Mouse (Mus musculus) ES-E14 (cell line): Measurements from ENCODE around the gene Gpr101. TPM values are rescaled to one million over a fixed set of nuclear protein-coding genes. Genes with fewer than 3 reads are reported as not detected.
A peak's percentile ranks its signal among the peaks of the same experiment; 100 is the strongest.

Source experiments
- DNase-seq: peaks from one replicate; pipeline ENCODE4 v3.0.0-alpha.2; 2013; ENCODE audit warnings: low read depth, low spot score
- H3K27ac ChIP-seq: 2 replicates; pipeline ENCODE4 v1.5.1; 2012; ENCODE audit warnings: low read depth, mild to moderate bottlenecking, low read length, moderate library complexity, mixed read lengths; ENCODE audit not compliant: poor library complexity, insufficient read depth, severe bottlenecking
- H3K36me3 ChIP-seq: 2 replicates; pipeline ENCODE4 v1.6.1; 2012; ENCODE audit warnings: mild to moderate bottlenecking, low read length, moderate library complexity, mixed read lengths; ENCODE audit not compliant: control insufficient read depth, poor library complexity, insufficient read depth, severe bottlenecking
- H3K4me1 ChIP-seq, 2 experiments: fragments of 150-350 bp in 1 of 2; sonication (generic) in 1 of 2; 2 replicates each; pipeline ENCODE4 v1.6.1; 2012; ENCODE audit warnings: low read length in 2 of 2, mild to moderate bottlenecking in 1 of 2, mixed read lengths in 1 of 2; ENCODE audit not compliant: control insufficient read depth in 2 of 2, insufficient read depth in 2 of 2, poor library complexity in 1 of 2
- H3K4me3 ChIP-seq, 2 experiments: fragments of 150-350 bp in 1 of 2; sonication (generic) in 1 of 2; 2 replicates each; pipeline ENCODE4 v1.5.1; 2012; ENCODE audit warnings: low read length in 2 of 2, low read depth in 1 of 2, mild to moderate bottlenecking in 1 of 2, mixed read lengths in 1 of 2; ENCODE audit not compliant: insufficient read depth in 1 of 2, poor library complexity in 1 of 2, severe bottlenecking in 1 of 2
- H3K9ac ChIP-seq: 2 replicates; pipeline ENCODE4 v1.6.1; 2012; ENCODE audit warnings: low read depth, mild to moderate bottlenecking, low read length, mixed read lengths; ENCODE audit not compliant: poor library complexity, insufficient read depth, severe bottlenecking
- H3K9me3 ChIP-seq: fragments of 150-350 bp; sonication (generic); 2 replicates; pipeline ENCODE4 v1.6.1; 2012; ENCODE audit warnings: low read depth, mild to moderate bottlenecking, low read length; ENCODE audit not compliant: control insufficient read depth, insufficient read depth
- CHD2 ChIP-seq: IDR thresholded peaks from 2 replicates; pipeline ENCODE4 v1.6.1; 2014; ENCODE audit warnings: mild to moderate bottlenecking, low read depth, low read length, inconsistent platforms
- HCFC1 ChIP-seq: IDR thresholded peaks from 2 replicates; pipeline ENCODE4 v1.6.1; 2012; ENCODE audit warnings: low read length, inconsistent platforms, borderline replicate concordance; ENCODE audit not compliant: insufficient read depth
- MAFK ChIP-seq: IDR thresholded peaks from 2 replicates; pipeline ENCODE4 v1.6.1; 2014; ENCODE audit warnings: mild to moderate bottlenecking, low read depth, low read length, inconsistent platforms; ENCODE audit not compliant: insufficient read depth
- ZC3H11A ChIP-seq: IDR thresholded peaks from 2 replicates; pipeline ENCODE4 v1.6.1; 2012; ENCODE audit warnings: low read depth, mild to moderate bottlenecking, inconsistent platforms, low read length, borderline replicate concordance
- ZNF384 ChIP-seq: IDR thresholded peaks from 2 replicates; pipeline ENCODE4 v1.6.1; 2012; ENCODE audit warnings: low read depth, low read length, inconsistent platforms
- in situ Hi-C, 2 experiments: fragments of 600-800 bp; cut with MboI; formaldehyde crosslinking; loops; one replicate each; pipeline ENCODE4 v1.15.1; 2025; ENCODE audit warnings: low sequenced_read_pairs in 2 of 2, inconsistent platforms in 1 of 2; ENCODE audit not compliant: unreplicated experiment in 2 of 2
- total RNA-seq: library from RNA; depleted of rRNA; stranded (reverse); fragments of 300-350 nt; gene quantifications from 2 replicates; pipeline ENCODE4 v1.2.3, GENCODE M21; 2012; rRNA removed

Gpr101 gene
- total RNA-seq: not detected in 2 replicates

DNA sequence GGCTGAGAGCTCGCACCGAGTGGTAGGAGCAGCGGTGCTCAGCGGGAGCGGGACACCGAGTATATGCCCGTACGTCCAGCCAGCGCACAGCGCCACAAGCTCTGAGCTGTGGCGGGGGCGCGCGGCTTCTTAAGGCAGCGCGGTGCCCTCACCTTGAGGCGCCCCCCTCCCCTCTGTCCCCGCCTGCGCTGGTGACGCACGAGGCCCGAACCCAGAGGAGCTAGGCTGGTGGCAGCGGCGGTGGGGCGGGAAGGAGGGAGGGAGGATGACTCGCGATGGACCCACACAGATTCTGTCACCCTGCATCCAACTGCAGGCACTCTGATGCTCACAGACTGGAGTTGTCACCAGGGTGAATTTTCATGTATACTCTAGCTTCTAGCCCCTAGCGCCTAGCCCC is at the start of gene Gpr101:
Gene Gpr101, minus strand, starts transcription at position 124 of the 400 bp plus-strand sequence.
- H3K9ac ChIP-seq: peak within 1 kb of the TSS; percentile 43; the same call in 1 of the 2 replicates
- H3K27ac ChIP-seq: no peak within 1 kb of the TSS
- TF ChIP-seq ZC3H11A (no peak), MAFK (no peak), ZNF384 (no peak), CHD2 (no peak), HCFC1 (no peak)
- H3K4me3 ChIP-seq: peak within 1 kb of the TSS; percentile 44 to 70; a peak in 3 of 4 replicates
- DNase-seq: no peak
- in situ Hi-C loops: no loop called here
- H3K9me3 ChIP-seq: no peaks in the 10 kb centered on the region
- H3K4me1 ChIP-seq: no peaks in the 10 kb centered on the region
- H3K36me3 ChIP-seq: no peaks in the 10 kb centered on the region

DNA sequence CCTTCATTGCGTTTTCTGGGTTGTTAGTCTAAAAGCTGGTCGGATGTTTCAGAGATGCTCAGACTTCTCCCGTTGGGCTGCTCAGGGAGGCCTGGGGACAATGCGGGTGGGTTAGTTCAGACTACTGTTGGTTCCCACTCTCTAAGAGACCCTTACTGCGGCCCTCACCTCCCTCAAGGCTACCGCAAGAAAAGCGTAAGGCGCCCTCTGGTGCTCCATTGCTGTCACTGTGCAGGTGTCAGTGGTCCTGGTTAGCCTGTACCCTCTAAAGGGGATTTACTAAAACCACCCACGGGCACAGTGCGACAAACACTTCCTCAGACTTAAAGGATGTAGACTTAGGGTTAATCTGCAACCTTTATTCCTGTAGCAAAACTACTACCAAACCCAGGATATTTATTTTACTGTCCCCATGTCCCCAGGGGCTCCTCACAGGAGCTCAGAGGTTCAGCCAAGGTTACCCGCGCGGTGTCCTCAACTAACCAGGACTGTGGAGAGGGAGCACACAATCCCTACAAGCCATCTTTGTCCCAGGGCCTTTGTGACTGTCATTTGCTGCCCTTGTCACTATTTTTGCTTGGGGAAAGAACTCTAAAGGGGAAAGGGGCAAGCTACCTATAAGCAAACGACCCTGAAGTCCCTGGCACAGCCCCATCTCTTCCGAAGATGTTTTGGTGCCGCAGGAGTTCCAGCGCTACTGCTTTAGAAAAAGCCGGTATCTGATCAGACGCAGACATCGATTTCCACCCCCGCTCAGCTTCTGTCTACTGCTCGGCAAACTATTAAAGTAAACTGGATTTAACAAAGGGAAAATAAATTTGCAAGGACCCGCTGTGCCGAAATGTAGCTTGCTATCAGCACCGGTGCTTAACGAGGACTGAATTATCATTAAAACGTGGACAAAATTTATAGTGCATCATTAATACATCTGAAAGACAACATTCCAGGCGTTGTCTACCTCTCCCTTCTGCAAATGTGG is 17.8 kb upstream of the Gpr101 start:
- peak overlapping the region in 1 of 2 experiments; percentile 17; a peak in 1 of 4 replicates for H3K4me3 ChIP-seq
- no peaks in the 10 kb centered on the region for H3K4me1 ChIP-seq
- no peak for DNase-seq
- no peaks in the 10 kb centered on the region for H3K36me3 ChIP-seq
- in situ Hi-C loops: no loop called here
- no peak overlapping the region for H3K9ac ChIP-seq
- H3K9me3 ChIP-seq: no peaks in the 10 kb centered on the region
- TF ChIP-seq HCFC1 (no peak), ZNF384 (no peak), CHD2 (no peak), MAFK (no peak), ZC3H11A (no peak)
- no peak overlapping the region for H3K27ac ChIP-seq

DNA sequence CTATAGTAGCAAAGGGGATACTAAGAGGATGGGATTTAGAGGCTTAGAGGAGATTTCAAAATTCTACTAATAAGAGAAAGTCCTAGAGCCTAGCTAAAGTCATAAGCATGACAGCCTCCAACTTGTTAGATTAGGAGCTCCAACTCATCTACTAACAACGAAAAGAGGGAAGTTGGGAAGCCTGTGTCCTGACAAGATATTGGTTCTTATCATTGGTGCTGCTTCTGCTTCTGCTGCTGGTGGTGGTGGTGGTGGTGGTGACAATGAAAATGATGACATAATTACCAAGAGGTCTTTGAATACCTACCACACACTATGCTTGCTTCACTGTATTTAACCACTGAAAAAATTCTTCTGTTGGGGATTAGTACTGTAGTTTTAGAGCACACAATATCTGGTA is 2.7 kb upstream of the Gpr101 start:
- DNase-seq: no peak
- Histone ChIP-seq H3K9me3 (no peaks in the 10 kb centered on the region), H3K36me3 (no peaks in the 10 kb centered on the region), H3K4me1 (no peaks in the 10 kb centered on the region), H3K27ac (no peak overlapping the region), H3K9ac (no peak overlapping the region), H3K4me3 (no peak overlapping the region)
- in situ Hi-C loops: no loop called here
- TF ChIP-seq CHD2 (no peak), HCFC1 (no peak), ZNF384 (no peak), MAFK (no peak), ZC3H11A (no peak)

Other genes starting within 250 kb of the Gpr101 start
- gene Arhgef6, start 165.0 kb downstream of the Gpr101 start, total RNA-seq: 0.69 and 1.7 TPM in 2 replicates
- 16.5 and 21.4 TPM in 2 replicates for gene Rbmx, start 110.7 kb downstream of the Gpr101 start, total RNA-seq
- gene Gm364, start 94.6 kb downstream of the Gpr101 start, total RNA-seq: 6.2 and 7.9 TPM in 2 replicates